Mouse (Mus musculus) spleen, postnatal 4 days (tissue): ENCODE results near the gene Glmp.
"Not testable (repeated sequence)": the region's sequence is repeated elsewhere in the genome, so short reads cannot be mapped to it uniquely, and the experiment has no call there.

ENCODE experiments used
- DNase-seq, 2 experiments: peaks; one replicate each; pipeline ENCODE4 v3.0.0; 2022; ENCODE audit warnings: low spot score in 2 of 2

Gene Glmp

DNA sequence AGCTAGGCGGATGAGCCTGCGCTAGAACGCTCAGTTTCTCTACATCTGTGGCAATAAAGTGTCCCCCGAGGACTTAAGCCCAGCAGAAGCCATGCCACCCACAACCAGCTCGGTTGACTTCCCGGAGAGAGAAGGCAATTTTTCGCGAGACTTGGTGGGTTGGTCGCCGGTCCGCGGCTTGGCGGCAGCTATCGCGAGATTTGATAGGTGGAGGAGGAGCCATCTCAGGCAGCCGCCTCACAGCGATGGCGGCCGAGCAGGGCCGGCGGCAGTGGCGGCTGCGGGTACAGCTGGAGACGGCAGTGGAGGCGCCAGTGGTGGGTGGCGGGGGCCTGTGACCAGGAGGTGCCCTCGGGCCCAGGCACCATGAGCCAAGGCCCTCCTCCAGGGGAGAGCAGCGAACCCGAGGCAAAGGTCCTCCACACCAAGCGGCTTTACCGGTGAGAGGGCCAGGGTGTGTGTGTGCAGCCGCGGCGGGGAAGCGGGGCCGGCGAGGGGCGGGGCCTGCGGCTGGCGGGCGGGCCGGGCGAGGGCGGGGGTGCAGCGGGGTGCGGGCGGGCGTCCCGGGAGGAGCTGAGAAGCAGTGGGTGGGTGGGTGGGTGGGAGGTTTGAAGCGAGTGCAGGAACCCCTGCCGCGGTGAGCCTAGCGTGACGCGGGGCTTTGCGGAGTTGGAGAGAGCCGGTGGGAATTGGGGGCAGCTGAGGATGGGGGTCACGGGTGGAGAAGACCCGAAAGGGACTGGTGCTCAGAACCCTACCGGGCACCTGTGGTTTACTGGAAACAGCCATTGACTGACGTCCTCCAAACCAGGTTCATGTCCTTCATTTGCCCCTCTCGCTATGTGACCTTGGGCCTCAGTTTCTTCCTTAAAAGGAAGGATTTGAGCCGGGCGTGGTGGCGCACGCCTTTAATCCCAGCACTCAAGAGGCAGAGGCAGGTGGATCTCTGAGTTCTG is 11.5 kb downstream of the Glmp start, which contains the start of the genes Tmem79 and Smg5:
Gene Tmem79 (minus strand): TSS at position 91 of the 956 bp plus-strand sequence.
Gene Smg5 (plus strand): TSS at position 203 of the 956 bp plus-strand sequence.
- DNase-seq = peak; percentile 97 to 98

DNA sequence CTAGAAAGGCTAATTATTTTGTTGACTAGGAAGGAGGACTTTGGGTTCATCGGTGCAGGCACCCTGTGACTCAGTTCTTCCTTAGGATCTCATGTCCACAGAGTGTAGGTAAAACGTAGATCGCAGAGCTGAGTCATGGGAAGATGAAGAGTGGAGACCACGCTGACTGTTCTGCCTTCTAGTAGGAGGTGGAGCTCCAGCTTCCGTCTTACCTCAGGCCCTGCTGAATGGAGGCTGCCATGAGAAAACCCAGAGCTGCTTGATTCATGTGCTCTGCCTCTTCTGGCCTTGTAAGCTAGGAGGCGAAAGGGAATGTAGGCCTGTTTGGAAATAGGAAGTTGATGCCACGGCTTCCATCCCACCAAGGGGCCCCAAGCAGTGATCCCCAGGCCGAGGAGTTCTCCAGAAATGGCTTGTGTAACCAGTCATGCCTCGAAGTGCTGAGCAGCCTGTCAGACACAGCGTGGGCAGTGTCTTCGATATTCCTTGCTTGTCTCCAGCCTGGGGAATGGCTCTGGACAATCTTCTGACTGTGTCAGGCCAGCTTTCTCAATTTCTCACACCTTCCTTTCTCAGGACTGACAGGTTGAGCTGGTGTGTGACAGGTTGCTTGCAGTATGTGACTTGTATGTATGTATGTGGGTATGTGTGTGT is 12.7 kb downstream of the Glmp start:
- DNase-seq = no peak

DNA sequence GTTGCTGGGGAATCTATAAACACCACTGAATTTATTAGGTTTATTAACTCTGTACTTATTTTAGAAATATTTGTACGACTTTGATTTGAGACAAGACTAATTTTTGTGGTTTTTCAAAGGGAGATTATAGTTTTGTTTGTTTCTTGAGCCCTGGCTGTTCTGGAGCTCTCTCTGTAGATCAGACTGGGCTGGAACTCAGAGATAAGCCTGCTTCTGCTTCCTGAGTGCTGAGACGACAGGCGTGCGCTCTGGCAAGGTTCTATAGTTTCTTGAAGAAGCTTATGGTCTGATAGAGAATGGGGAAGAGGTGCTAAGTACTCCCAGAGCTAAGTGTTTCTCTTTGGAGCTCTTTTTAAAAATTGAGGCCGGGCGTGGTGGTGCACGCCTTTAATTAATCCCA is 13.5 kb downstream of the Glmp start:
- DNase-seq = no peak

DNA sequence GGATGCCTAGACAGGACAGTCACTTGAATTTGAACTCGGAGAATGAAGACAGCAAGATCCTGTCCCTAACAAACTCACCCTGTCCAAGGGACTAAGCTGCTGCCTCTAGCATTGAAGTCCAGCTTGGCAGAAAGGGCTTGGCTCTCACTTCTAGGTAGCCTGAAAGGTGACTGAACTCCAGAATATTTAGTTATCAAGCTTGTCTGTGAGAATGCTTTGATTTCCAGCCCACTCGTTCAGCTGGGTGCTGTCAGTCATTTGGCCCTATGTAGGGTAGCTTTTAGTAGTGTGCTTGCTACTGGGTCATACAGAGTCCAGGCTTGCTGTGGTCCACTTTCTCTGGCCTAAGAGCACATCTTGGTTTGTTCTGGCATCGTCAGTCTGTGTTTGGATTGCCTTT is 14.2 kb downstream of the Glmp start:
- no peak for DNase-seq

DNA sequence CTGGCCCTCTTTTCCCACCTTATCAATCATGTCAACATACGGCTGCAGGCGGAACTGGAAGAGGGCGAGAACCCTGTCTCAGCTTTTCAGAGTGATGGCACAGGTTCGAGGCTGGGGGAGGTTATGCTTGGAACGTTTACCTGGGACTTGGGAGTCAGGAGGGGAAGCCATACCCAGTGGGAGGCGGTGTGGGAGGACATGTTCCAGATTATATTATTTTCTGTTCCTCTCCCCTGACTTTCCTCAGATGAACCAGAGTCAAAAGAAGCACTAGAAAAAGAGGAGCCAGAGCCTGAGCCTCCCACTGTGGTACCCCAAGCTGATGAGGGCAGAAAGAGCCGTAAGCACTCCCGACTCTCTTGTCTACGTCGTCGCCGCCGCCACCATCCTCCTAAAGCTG is 25.9 kb downstream of the Glmp start:
- no peak for DNase-seq

DNA sequence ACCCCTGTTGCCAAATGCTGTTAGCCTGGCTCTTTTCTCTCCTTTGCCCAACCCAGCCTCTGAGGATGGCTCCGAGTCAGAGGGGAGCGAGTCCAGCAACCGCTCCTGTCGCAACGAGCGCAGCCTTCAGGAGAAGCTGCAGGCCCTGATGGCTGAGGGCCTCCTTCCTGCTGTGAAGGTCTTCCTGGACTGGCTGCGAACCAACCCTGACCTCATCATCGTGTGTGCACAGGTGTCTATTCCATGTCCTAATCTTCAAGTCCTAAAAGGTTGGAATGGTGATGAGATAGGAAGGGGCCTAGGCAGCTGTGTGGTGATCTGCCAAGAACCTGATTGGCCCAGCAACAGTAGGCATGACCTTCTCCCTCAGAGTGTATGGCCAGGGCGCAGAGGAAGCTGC is 28.1 kb downstream of the Glmp start:
- DNase-seq = no peak

DNA sequence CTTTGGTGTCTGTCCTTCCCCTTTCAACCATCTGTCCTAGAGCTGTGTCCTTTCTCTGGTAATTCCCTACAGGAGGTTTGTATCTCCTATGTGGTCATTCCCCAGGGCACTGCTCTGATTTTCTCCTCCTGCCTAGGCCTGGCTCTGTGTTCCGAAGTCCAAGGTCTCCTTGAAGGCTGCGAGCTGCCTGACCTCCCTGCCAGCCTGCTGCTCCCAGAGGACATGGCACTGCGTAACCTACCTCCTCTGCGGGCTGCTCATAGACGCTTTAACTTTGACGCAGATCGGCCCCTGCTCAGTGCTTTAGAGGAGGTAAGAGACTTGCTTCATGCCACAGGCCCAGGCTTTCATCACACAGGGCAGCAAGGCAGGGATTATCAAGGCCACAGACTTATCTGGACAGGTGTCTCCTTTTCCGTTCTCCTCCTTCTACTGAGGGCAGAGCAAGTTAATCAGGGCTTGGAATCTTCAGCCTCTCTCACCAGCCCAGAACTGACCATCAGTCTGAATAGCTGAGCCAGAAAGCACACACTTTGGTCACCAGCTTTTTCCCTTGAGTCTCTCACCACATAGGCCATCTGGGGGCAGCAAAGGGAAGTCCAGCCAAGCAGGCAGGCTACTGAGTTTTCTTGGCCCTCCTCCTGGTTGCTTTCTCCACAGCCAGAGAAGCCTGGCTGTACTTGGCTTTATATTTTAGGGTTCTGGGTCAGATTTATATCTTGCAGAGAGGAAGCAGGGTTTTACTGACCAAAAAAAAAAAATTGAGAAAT is 29.8 kb downstream of the Glmp start:
- DNase-seq = no peak

DNA sequence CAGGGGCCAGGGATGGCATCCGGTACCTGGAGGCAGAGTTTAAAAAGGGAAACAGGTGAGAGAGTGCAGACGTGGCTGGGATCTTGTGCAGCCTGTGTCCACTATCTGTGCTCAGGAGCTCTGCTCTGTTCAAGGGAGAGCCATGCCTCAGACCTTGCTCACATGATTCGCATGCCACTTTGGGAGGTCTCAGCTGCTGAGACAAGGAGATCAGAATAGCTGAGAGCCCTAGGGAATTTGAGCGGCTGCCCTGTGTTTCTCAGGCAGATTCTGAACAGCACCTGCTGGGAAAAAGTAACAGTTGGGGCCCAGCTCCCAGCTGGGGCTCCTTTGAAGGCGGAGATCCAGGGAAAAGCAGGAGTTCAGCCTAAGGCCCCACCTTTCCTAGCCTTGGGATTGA is 34.8 kb downstream of the Glmp start:
- no peak for DNase-seq

DNA sequence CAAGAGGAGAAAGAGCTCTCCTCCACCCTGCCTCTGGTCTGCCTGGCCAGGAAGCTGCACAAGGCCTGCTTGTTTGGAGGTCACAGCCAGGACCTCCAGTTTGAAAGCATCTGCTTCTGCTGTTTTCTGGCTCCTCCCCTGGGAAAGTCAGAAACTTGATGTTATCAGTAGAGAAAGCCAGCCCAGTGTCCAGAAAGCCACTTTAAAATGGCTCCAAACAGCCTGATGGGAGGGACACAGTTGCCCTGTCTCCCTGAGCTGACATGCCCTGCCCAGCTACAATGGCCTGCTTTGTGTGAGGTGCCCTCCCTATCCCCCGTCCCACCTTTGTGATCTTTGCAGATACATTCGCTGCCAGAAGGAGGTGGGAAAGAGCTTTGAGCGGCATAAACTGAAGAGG is 35.2 kb downstream of the Glmp start:
- DNase-seq = no peak

DNA sequence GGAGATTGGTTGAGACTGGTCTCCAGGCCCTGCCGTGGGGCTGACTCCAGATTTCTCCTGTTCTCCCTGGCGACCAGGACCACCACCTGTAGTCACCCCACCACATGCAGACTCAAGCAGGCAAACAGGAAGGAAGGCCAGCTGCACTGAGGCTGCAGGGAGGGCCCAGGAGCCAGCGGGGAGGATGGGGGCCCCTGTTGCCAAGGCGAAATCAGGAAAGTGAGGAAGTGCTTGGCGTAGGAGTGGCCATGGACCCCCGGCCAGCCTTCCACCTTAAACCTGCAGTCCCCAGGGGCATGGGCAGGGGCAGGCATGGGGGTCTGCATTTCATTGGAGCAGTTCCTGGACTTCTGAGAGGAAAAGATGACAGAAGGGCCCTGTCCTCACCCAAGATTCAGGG is 36.3 kb downstream of the Glmp start:
- no peak for DNase-seq

DNA sequence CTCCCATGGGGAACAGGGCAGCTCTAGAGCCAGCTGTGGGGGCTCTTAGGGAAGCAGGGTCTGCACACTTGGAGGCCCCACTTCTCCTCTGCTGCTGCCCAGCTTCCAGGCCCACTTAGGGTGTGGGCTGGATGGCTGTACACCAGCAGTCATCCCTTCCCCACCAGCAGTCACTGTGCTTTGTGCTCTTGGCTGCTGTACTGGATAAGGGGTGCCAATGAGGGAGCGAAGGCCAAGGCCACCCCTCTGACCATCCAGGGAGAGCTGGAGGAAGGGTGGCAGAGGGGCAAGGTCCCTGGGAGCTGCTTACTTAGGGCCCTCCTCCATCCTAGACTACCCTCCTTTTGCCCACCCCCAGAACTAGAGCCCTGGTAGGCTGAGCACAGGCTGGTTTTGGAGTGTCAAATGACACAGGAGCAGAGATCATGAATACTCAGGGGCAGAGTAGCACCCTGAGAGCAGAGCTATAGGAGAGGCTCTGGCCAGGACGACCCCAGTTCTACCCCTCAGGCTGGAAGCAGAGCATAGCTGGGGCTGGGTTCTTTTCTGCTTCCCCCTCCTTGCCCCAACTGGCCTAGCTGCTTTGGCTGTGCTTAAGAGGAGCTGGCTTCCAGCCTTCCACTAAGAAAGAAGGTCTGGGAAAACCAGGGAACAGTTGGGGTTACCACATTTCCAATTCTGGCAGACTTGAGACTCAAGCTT is 36.9 kb downstream of the Glmp start:
- no peak for DNase-seq

DNA sequence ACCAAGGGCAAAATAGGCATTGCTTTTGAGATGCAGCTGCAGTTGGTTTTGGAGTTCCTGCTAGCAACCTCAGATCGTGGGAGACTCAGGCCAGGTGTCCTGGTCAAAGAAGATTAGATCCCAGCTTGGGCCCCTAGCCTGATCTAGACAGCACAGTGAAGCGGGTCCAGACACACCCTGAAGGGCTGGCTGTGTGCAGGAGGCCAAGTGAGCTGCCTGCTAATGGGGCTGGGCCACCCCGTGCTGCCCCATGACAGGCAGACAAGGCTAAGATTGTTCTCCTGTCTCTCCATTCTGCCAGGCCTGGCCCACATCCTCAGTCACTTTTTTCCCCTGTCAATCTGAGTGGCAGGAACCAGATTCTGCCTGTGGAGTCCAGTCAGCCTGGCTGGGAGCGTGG is 38.9 kb downstream of the Glmp start:
- DNase-seq = peak; percentile 68 to 77

DNA sequence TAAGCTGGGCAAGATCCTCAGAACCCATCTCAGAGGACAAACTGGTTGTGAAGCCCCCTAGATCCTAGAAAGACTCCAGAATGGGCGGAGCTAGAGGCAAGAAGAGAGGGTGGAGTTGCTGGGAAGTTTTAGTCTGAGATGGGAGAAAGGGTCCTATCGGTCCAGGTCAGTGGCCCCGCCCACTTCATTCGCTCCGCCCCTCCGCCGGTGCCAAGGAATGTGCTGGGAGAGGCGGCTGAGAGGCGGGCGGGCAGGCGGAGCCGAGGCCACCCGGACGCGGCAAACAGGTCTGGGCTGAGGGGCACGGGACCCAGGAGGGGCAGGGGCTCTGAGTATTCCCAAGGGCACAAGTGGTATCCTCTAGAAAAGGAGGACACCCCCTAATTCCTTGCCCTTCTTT is 39.5 kb downstream of the Glmp start, which contains the start of gene Paqr6:
Gene Paqr6 (plus strand): TSS at position 248 of the 400 bp plus-strand sequence.
- peak; percentile 90 for DNase-seq

DNA sequence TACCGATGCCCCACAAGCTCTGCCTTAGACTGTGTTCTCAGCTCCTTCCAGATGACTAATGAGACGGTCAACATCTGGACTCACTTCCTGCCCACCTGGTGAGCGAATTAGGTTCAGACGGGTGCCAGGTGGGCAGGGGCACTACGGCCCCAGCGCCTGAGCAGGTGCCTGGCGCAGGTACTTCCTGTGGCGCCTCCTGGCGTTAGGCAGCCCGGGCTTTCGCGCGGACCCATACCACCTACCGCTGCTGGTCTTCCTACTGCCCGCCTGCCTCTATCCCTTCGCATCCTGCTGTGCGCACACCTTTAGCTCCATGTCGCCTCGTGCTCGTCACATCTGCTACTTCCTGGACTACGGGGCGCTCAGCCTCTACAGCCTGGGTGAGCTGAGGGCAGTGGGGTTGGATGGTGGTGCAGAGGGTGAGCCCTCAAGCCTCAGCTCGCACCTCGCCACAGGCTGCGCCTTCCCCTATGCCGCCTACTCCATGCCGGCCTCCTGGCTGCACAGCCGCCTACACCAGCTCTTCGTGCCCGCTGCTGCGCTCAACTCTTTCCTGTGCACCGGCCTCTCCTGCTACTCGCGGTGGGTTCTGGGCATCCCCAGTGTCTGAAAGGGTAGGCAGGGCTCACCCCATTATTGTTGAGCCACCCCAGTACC is 41.0 kb downstream of the Glmp start:
- peak in 1 of 2 experiments; percentile 68 for DNase-seq

DNA sequence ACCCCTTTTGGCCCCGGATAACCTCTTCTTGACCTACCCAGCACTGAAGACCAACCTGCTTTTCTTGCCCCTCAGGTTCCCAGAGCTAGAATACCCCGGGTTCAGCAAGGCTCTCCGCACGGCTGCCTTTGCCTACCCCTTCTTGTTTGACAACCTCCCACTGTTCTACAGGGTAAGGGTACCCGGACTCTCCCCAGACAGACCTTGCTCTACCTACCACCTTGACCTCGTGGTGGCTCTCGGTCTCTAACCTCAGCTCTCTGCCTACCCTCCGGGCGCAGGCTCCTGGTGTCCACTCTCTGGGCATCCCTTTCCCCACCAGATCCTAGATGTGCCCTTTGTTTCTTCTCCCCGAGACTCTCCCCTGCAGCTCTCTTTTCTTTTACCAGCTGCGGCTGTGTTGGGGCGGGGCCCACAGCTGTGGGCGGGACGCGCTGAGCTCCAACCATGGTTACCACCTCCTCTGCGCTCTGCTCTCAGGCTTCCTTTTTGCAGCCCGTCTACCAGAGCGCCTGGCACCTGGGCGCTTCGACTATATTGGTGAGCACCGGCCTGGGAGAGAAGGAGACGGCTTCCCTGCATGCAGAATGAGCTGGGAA is 42.1 kb downstream of the Glmp start:
- peak; percentile 65 to 80 for DNase-seq

DNA sequence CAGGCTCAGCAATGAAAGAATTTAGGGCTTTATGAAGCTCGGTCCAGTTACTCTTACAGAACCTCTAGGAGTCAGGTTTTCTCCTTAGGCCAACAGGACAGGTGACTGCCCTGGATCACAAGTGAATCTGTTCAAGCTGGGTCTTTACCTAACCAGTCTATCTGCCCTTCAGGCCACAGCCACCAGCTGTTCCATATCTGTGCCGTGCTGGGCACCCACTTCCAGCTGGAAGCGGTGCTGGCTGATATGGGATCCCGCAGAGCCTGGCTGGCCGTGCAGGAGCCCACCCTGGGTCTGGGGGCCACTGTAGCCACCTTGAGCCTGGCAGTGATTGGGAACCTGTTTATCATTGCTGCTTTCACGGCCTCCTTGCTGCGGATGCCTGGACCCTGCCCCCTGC is 42.7 kb downstream of the Glmp start:
- not testable (repeated sequence) for DNase-seq

DNA sequence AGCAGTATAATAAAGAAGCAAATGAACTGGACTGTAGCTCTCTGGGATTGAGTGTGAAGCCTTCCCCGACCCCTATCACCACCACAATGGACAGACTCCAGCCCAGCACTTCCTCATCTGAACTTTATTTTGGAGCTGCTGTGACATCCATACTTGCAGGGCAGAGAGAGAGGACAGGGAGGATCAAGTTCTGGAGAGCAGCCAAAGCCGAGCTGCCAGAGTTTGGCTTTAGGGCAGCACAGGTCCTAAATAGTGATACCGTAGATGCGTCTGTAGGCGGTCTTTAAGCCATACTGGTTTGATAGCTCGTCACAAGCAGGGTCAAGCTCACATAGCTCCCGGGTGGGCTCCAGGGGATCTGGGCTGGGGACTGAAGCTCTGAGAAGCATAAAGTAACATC is 43.7 kb downstream of the Glmp start:
- DNase-seq = not testable (repeated sequence)

DNA sequence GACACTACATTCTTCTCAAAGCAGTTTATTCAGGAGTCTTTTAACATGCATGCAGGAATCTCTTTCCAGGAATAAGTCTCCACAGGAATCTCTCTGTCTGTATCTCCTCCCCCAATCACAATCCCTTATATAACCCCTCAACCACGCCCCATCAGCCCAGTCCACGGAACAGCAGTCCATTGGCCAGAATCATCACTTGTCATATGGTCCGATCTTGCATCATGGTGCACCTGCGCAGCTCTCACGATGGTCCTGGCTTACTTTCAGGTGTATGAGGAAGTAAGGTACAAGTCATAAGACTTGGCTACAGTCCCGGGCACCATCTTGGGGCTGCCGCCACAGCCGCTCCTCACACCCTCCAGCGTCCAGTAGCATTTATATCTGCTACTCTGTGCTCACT is 47.8 kb downstream of the Glmp start, which contains the start of gene Bglap3:
Gene Bglap3 (minus strand): TSS at position 101 of the 400 bp plus-strand sequence.
- DNase-seq = not testable (repeated sequence)

DNA sequence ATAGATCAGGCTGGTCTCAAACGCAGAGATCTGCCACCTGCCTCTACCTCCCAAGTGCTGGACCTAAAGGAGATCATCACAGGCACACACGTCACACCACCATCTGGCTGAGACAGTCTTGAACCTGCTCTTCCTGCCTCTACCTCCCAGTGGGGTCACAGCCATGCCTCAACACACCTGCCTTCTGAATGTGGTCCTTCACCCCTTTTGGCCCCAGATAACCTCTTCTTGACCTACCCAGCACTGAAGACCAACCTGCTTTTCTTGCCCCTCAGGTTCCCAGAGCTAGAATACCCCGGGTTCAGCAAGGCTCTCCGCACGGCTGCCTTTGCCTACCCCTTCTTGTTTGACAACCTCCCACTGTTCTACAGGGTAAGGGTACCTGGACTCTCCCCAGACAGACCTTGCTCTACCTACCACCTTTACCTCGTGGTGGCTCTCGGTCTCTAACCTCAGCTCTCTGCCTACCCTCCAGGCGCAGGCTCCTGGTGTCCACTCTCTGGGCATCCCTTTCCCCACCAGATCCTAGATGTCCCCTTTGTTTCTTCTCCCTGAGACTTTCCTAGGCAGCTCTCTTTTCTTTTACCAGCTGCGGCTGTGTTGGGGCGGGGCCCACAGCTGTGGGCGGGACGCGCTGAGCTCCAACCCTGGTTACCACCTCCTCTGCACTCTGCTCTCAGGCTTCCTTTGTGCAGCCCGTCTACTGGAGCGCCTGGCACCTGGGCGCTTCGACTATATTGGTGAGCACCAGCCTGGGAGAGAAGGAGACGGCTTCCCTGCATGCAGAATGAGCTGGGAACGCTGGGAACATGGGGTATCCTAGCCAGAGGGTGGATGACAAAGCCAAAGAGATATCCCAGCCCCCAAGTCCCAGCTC is 51.2 kb downstream of the Glmp start:
- DNase-seq = not testable (repeated sequence)
